Mouse (Mus musculus): ENCODE measurements around the gene Nsf.

The Nsf gene

GRCm38 (mm10) chr11:103852590-103853283, 101.1 kb downstream of the Nsf start:
- no peak for DNase-seq (ENCODE audit: extremely low read depth, insufficient read length, low spot score)

- DNase-seq (ENCODE audit: extremely low read depth, insufficient read length, low spot score) = no peak
These were observed 105.6 kb downstream of the Nsf start for GRCm38 (mm10) chr11:103848287-103848686.

- DNase-seq (ENCODE audit: extremely low read depth, insufficient read length, low spot score) = no peak
These were observed 113.0 kb downstream of the Nsf start for GRCm38 (mm10) chr11:103840834-103841233.

- DNase-seq (ENCODE audit: extremely low read depth, insufficient read length, low spot score) = no peak
These were observed 114.9 kb downstream of the Nsf start for GRCm38 (mm10) chr11:103838955-103839354.

GRCm38 (mm10) chr11:103832331-103832730, 121.5 kb downstream of the Nsf start:
- DNase-seq (ENCODE audit: extremely low read depth, insufficient read length, low spot score) = no peak

GRCm38 (mm10) chr11:103831766-103832165, 122.1 kb downstream of the Nsf start:
- no peak for DNase-seq (ENCODE audit: extremely low read depth, insufficient read length, low spot score)

GRCm38 (mm10) chr11:103830476-103830875, 123.4 kb downstream of the Nsf start:
- DNase-seq (ENCODE audit: extremely low read depth, insufficient read length, low spot score) = no peak

GRCm38 (mm10) chr11:103829956-103830355, 123.9 kb downstream of the Nsf start:
- no peak for DNase-seq (ENCODE audit: extremely low read depth, insufficient read length, low spot score)

GRCm38 (mm10) chr11:103828866-103829265, 125.0 kb downstream of the Nsf start:
- DNase-seq (ENCODE audit: extremely low read depth, insufficient read length, low spot score) = no peak

GRCm38 (mm10) chr11:103827201-103827600, 126.7 kb downstream of the Nsf start:
- no peak for DNase-seq (ENCODE audit: extremely low read depth, insufficient read length, low spot score)

GRCm38 (mm10) chr11:103816719-103817118, 137.1 kb downstream of the Nsf start:
- DNase-seq (ENCODE audit: extremely low read depth, insufficient read length, low spot score) = no peak

- DNase-seq (ENCODE audit: extremely low read depth, insufficient read length, low spot score) = no peak
These were observed 137.9 kb downstream of the Nsf start for GRCm38 (mm10) chr11:103815986-103816385.

- no peak for DNase-seq (ENCODE audit: extremely low read depth, insufficient read length, low spot score)
These were observed 139.0 kb downstream of the Nsf start for GRCm38 (mm10) chr11:103814808-103815207.

GRCm38 (mm10) chr11:103811246-103811645, 142.6 kb downstream of the Nsf start:
- no peak for DNase-seq (ENCODE audit: extremely low read depth, insufficient read length, low spot score)

- DNase-seq (ENCODE audit: extremely low read depth, insufficient read length, low spot score) = no peak
These were observed 143.2 kb downstream of the Nsf start for GRCm38 (mm10) chr11:103810631-103811030.

GRCm38 (mm10) chr11:103809611-103810598, 144.0 kb downstream of the Nsf start:
- DNase-seq (ENCODE audit: extremely low read depth, insufficient read length, low spot score) = no peak

GRCm38 (mm10) chr11:103808771-103809610, 144.9 kb downstream of the Nsf start:
- no peak for DNase-seq (ENCODE audit: extremely low read depth, insufficient read length, low spot score)

- DNase-seq (ENCODE audit: extremely low read depth, insufficient read length, low spot score) = no peak
These were observed 145.9 kb downstream of the Nsf start for GRCm38 (mm10) chr11:103807966-103808365.

GRCm38 (mm10) chr11:103804804-103805203, 149.1 kb downstream of the Nsf start:
- DNase-seq (ENCODE audit: extremely low read depth, insufficient read length, low spot score) = no peak

GRCm38 (mm10) chr11:103804126-103804525, 149.7 kb downstream of the Nsf start:
- no peak for DNase-seq (ENCODE audit: extremely low read depth, insufficient read length, low spot score)

- DNase-seq (ENCODE audit: extremely low read depth, insufficient read length, low spot score) = no peak
These were observed 152.7 kb downstream of the Nsf start for GRCm38 (mm10) chr11:103801128-103801527.
